Mouse (Mus musculus): ENCODE measurements around the gene Zcchc2.

- TF ChIP-seq CTCF (conservative IDR thresholded peaks at IDR 0.05 in 1 of 2, IDR thresholded peaks at IDR 0.05 in 1 of 2; ENCODE audit: low read depth in 2 of 2, low read length in 2 of 2) (no peak), MXI1 (IDR thresholded peaks at IDR 0.05; ENCODE audit: low read depth, low read length) (no peak), ZNF384 (IDR thresholded peaks at IDR 0.05; ENCODE audit: low read depth, low read length) (no peak), POLR2A (IDR thresholded peaks at IDR 0.05; ENCODE audit: low read depth, low read length) (no peak), USF1 (IDR thresholded peaks at IDR 0.05; ENCODE audit: low read depth, low read length) (no peak)
Measured at GRCm38 (mm10) chr1:105948352-105948751, 41.9 kb upstream of the Zcchc2 start.

All from CH12.LX (cell line).